Mouse (Mus musculus) intestine, postnatal 0 days (tissue): ENCODE results near the gene Hist1h2bl. TPM values are rescaled to one million over a fixed set of nuclear protein-coding genes. Genes with fewer than 3 reads are reported as not detected.

ENCODE experiments used
- ATAC-seq: fragments of 200-750 bp; cut with Nextera tagmentation; 2 replicates; pipeline ENCODE4 v1.8.0; 2017; ENCODE audit warnings: mild to moderate bottlenecking, moderate TSS enrichment, moderate library complexity
- H3K27ac ChIP-seq: fragments of 300-500 bp; sonication (generic); 2 replicates; pipeline ENCODE4 v1.5.1; 2014; ENCODE audit warnings: mild to moderate bottlenecking, low read depth, low read length, moderate library complexity
- H3K27me3 ChIP-seq: fragments of 300-500 bp; sonication (generic); replicated peaks from 2 replicates; pipeline ENCODE4 v1.6.1; 2014; ENCODE audit warnings: low read length, mixed read lengths; ENCODE audit not compliant: control insufficient read depth, insufficient read depth
- H3K36me3 ChIP-seq: fragments of 300-500 bp; sonication (generic); 2 replicates; pipeline ENCODE4 v1.6.1; 2014; ENCODE audit warnings: mild to moderate bottlenecking, moderate library complexity; ENCODE audit not compliant: control insufficient read depth, insufficient read depth
- H3K4me1 ChIP-seq: fragments of 300-500 bp; sonication (generic); replicated peaks from 2 replicates; pipeline ENCODE4 v1.6.1; 2014; ENCODE audit warnings: antibody characterized with exemption, low read length, mixed read lengths; ENCODE audit not compliant: control insufficient read depth, insufficient read depth
- H3K4me2 ChIP-seq: fragments of 300-500 bp; sonication (generic); replicated peaks from 2 replicates; pipeline ENCODE4 v1.6.1; 2014; ENCODE audit warnings: low read depth, mild to moderate bottlenecking, moderate library complexity
- H3K4me3 ChIP-seq: fragments of 300-500 bp; sonication (generic); 2 replicates; pipeline ENCODE4 v1.5.1; 2014; ENCODE audit warnings: low read depth, low read length
- H3K9ac ChIP-seq: fragments of 300-500 bp; sonication (generic); 2 replicates; pipeline ENCODE4 v1.6.1; 2014; ENCODE audit warnings: mild to moderate bottlenecking, low read depth, low read length
- H3K9me3 ChIP-seq: fragments of 300-500 bp; sonication (generic); 2 replicates; pipeline ENCODE4 v1.6.1; 2016; ENCODE audit warnings: mixed run types; ENCODE audit not compliant: control insufficient read depth
- CTCF ChIP-seq: sonication (generic); IDR thresholded peaks from 2 replicates; pipeline ENCODE4 v1.5.1; 2016; ENCODE audit warnings: low read depth, mild to moderate bottlenecking, control low read depth, antibody characterized with exemption, moderate library complexity
- WGBS: fragments of 180-500 bp; shearing (Covaris S2); extraction: QIAGEN DNeasy Blood & Tissue Kit; methylation state at CpG from one replicate; pipeline ENCODE4 v1.1.7; 2014; 5-methylcytosine and 5-hydroxymethylcytosine counted together
- microRNA-seq: library from miRNA; unstranded; fragments of <30 nt; microRNA quantifications from one replicate; pipeline ENCODE4, GENCODE M21; 2016
- polyA plus RNA-seq: library from polyadenylated mRNA; unstranded; fragments of >200 nt; fragmentation: Nextera tagmentation; extraction: Ambion mirVana; gene quantifications from 2 replicates; pipeline ENCODE4 v1.2.1, GENCODE M21; 2015

The Hist1h2bl gene
- polyA plus RNA-seq, 1 experiment from 2014 or later, result not detected

DNA sequence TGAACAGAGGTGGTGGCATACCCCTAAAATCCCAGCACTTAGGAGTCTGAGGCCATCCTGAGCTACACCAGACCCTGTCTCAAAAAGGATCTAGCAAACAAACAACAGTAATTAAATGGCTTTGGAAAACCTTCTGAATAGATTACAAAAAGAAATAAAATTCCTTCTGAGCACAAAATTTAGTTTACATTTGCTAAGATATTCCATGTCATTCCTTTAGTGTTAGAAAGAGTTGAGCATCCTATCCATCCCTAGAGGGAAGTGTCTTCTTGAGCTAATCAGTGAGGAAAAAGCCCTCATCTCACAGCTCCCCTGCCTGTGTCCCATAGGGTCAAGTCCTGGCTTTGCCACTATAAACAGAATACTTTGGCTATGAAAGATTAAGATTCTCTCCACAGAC is 18.1 kb downstream of the Hist1h2bl start, which contains the start of gene Olfr1359:
Olfr1359 (plus strand) TSS at position 301 of the 400 bp plus-strand sequence.
- Histone ChIP-seq H3K36me3 (no peaks in the 10 kb centered on the region), H3K4me1 (no peaks in the 10 kb centered on the region), H3K27me3 (no peaks in the 10 kb centered on the region)

GRCm38 (mm10) chr13:21677305-21677704 is 38.6 kb downstream of the Hist1h2bl start, which contains the start of gene Olfr1360:
Gene Olfr1360, minus strand, starts transcription at chr13:21677405.
- no peak within 1 kb of the TSS for H3K27ac ChIP-seq
- 79% methylated on average over 2 of the region's 2 CpGs for WGBS
- TF ChIP-seq CTCF, result no peak
- H3K9ac ChIP-seq, result no peak within 1 kb of the TSS
- H3K4me2 ChIP-seq, result no peak within 1 kb of the TSS
- H3K4me3 ChIP-seq, result no peak within 1 kb of the TSS
- H3K4me1 ChIP-seq, result no peaks in the 10 kb centered on the region
- H3K9me3 ChIP-seq, result no peaks in the 10 kb centered on the region
- H3K27me3 ChIP-seq, result no peaks in the 10 kb centered on the region
- ATAC-seq, result no peak
- no peaks in the 10 kb centered on the region for H3K36me3 ChIP-seq

More for the DNA sequence above, 18.1 kb downstream of the Hist1h2bl start, which contains the start of gene Olfr1359:
- Histone ChIP-seq H3K27ac (no peak within 1 kb of the TSS), H3K9me3 (no peaks in the 10 kb centered on the region), H3K4me2 (no peak within 1 kb of the TSS), H3K4me3 (no peak within 1 kb of the TSS), H3K9ac (no peak within 1 kb of the TSS)
- no peak for ATAC-seq
- TF ChIP-seq CTCF, result no peak

Small RNA genes lying within 50 kb of the gene (microRNA-seq; reads per million reads assigned to microRNA genes)
- not detected for gene Gm44357
- gene Gm44367, result not detected
- not detected for gene Gm44454

Other genes with a start within 250 kb of the Hist1h2bl start
- gene Nkapl, start 247.6 kb downstream of the Hist1h2bl start, polyA plus RNA-seq, result 2.1 and 2.7 TPM in 2 replicates
- 1.4 and 2.3 TPM in 2 replicates for gene Zkscan4, start 237.2 kb downstream of the Hist1h2bl start, polyA plus RNA-seq
- not detected in 2 replicates for gene Gm10065, start 236.7 kb downstream of the Hist1h2bl start, polyA plus RNA-seq
- gene AK157302, start 220.9 kb downstream of the Hist1h2bl start, polyA plus RNA-seq, result 0.12 and 0.30 TPM in 2 replicates
- gene Gm11273, start 214.7 kb downstream of the Hist1h2bl start, polyA plus RNA-seq, result 14.1 and 19.3 TPM in 2 replicates
- 1.6 and 2.0 TPM in 2 replicates for gene Zkscan8, start 185.0 kb downstream of the Hist1h2bl start, polyA plus RNA-seq
- gene Olfr1366, start 173.3 kb downstream of the Hist1h2bl start, polyA plus RNA-seq, result 0.14 TPM in 1 of 2 replicates, not detected in the other
- gene Olfr1535, start 156.2 kb downstream of the Hist1h2bl start, polyA plus RNA-seq, result not detected in 2 replicates
- not detected in 2 replicates for gene Olfr1364, start 134.4 kb downstream of the Hist1h2bl start, polyA plus RNA-seq
- not detected in 2 replicates for gene Olfr1362, start 102.1 kb downstream of the Hist1h2bl start, polyA plus RNA-seq
- 0.04 TPM in 1 of 2 replicates, not detected in the other for gene Olfr11, start 73.6 kb downstream of the Hist1h2bl start, polyA plus RNA-seq
- gene Olfr1361, start 52.8 kb downstream of the Hist1h2bl start, polyA plus RNA-seq, result not detected in 2 replicates
- not detected in 2 replicates for gene Olfr1360, start 38.7 kb downstream of the Hist1h2bl start, polyA plus RNA-seq
- not detected in 2 replicates for gene Olfr1359, start 18.0 kb downstream of the Hist1h2bl start, polyA plus RNA-seq
- 6.1 and 12.0 TPM in 2 replicates for gene Hist1h2ai, start 279 bp upstream of the Hist1h2bl start, polyA plus RNA-seq
- 2.4 and 2.9 TPM in 2 replicates for gene Hist1h3h, start 1.5 kb upstream of the Hist1h2bl start, polyA plus RNA-seq
- 0.51 and 0.76 TPM in 2 replicates for gene Hist1h2bm, start 5.9 kb upstream of the Hist1h2bl start, polyA plus RNA-seq
- 0.40 and 0.42 TPM in 2 replicates for gene Hist1h4j, start 18.9 kb upstream of the Hist1h2bl start, polyA plus RNA-seq
- gene Hist1h4k, start 34.4 kb upstream of the Hist1h2bl start, polyA plus RNA-seq, result 1.4 and 2.1 TPM in 2 replicates
- 5.0 and 9.5 TPM in 2 replicates for gene Hist1h2ak, start 37.7 kb upstream of the Hist1h2bl start, polyA plus RNA-seq
- 1.1 TPM in 2 replicates for gene Hist1h2bn, start 38.0 kb upstream of the Hist1h2bl start, polyA plus RNA-seq
- 7.3 and 8.1 TPM in 2 replicates for gene Hist1h1b, start 64.5 kb upstream of the Hist1h2bl start, polyA plus RNA-seq
- 34.1 and 39.6 TPM in 2 replicates for gene Hist1h3i, start 67.2 kb upstream of the Hist1h2bl start, polyA plus RNA-seq
- 1.5 and 3.2 TPM in 2 replicates for gene Hist1h2an, start 71.1 kb upstream of the Hist1h2bl start, polyA plus RNA-seq
- gene Hist1h2bp, start 71.3 kb upstream of the Hist1h2bl start, polyA plus RNA-seq, result 0.41 and 1.5 TPM in 2 replicates
- gene Hist1h2bq, start 94.1 kb upstream of the Hist1h2bl start, polyA plus RNA-seq, result 7.8 and 9.8 TPM in 2 replicates
- not detected in 2 replicates for gene Hist1h2ao, start 94.3 kb upstream of the Hist1h2bl start, polyA plus RNA-seq
- not detected in 2 replicates for gene Hist1h4m, start 95.6 kb upstream of the Hist1h2bl start, polyA plus RNA-seq
- 2.1 and 5.3 TPM in 2 replicates for gene Hist1h4n, start 116.1 kb upstream of the Hist1h2bl start, polyA plus RNA-seq
- 1,504 and 1,780 TPM in 2 replicates for gene Hist1h2ap, start 117.4 kb upstream of the Hist1h2bl start, polyA plus RNA-seq
- 7.8 and 10.0 TPM in 2 replicates for gene Hist1h2br, start 117.6 kb upstream of the Hist1h2bl start, polyA plus RNA-seq
- gene Zfp184, start 229.0 kb upstream of the Hist1h2bl start, polyA plus RNA-seq, result 1.2 TPM in 2 replicates